Mouse (Mus musculus) intestine, postnatal 0 days (tissue): ENCODE measurements around the gene Lrrc4b. TPM values are rescaled to one million over a fixed set of nuclear protein-coding genes. Genes with fewer than 3 reads are reported as not detected.

ENCODE experiments used
- ATAC-seq: fragments of 200-750 bp; cut with Nextera tagmentation; 2 replicates; pipeline ENCODE4 v1.8.0; 2017; ENCODE audit warnings: mild to moderate bottlenecking, moderate TSS enrichment, moderate library complexity
- H3K27ac ChIP-seq: fragments of 300-500 bp; sonication (generic); 2 replicates; pipeline ENCODE4 v1.5.1; 2014; ENCODE audit warnings: mild to moderate bottlenecking, low read depth, low read length, moderate library complexity
- H3K27me3 ChIP-seq: fragments of 300-500 bp; sonication (generic); replicated peaks from 2 replicates; pipeline ENCODE4 v1.6.1; 2014; ENCODE audit warnings: low read length, mixed read lengths; ENCODE audit not compliant: control insufficient read depth, insufficient read depth
- H3K36me3 ChIP-seq: fragments of 300-500 bp; sonication (generic); 2 replicates; pipeline ENCODE4 v1.6.1; 2014; ENCODE audit warnings: mild to moderate bottlenecking, moderate library complexity; ENCODE audit not compliant: control insufficient read depth, insufficient read depth
- H3K4me1 ChIP-seq: fragments of 300-500 bp; sonication (generic); replicated peaks from 2 replicates; pipeline ENCODE4 v1.6.1; 2014; ENCODE audit warnings: antibody characterized with exemption, low read length, mixed read lengths; ENCODE audit not compliant: control insufficient read depth, insufficient read depth
- H3K4me2 ChIP-seq: fragments of 300-500 bp; sonication (generic); replicated peaks from 2 replicates; pipeline ENCODE4 v1.6.1; 2014; ENCODE audit warnings: low read depth, mild to moderate bottlenecking, moderate library complexity
- H3K4me3 ChIP-seq: fragments of 300-500 bp; sonication (generic); 2 replicates; pipeline ENCODE4 v1.5.1; 2014; ENCODE audit warnings: low read depth, low read length
- H3K9ac ChIP-seq: fragments of 300-500 bp; sonication (generic); 2 replicates; pipeline ENCODE4 v1.6.1; 2014; ENCODE audit warnings: mild to moderate bottlenecking, low read depth, low read length
- H3K9me3 ChIP-seq: fragments of 300-500 bp; sonication (generic); 2 replicates; pipeline ENCODE4 v1.6.1; 2016; ENCODE audit warnings: mixed run types; ENCODE audit not compliant: control insufficient read depth
- CTCF ChIP-seq: sonication (generic); IDR thresholded peaks from 2 replicates; pipeline ENCODE4 v1.5.1; 2016; ENCODE audit warnings: low read depth, mild to moderate bottlenecking, control low read depth, antibody characterized with exemption, moderate library complexity
- WGBS: fragments of 180-500 bp; shearing (Covaris S2); extraction: QIAGEN DNeasy Blood & Tissue Kit; methylation state at CpG from one replicate; pipeline ENCODE4 v1.1.7; 2014; 5-methylcytosine and 5-hydroxymethylcytosine counted together
- polyA plus RNA-seq: library from polyadenylated mRNA; unstranded; fragments of >200 nt; fragmentation: Nextera tagmentation; extraction: Ambion mirVana; gene quantifications from 2 replicates; pipeline ENCODE4 v1.2.1, GENCODE M21; 2015

Lrrc4b gene
- polyA plus RNA-seq, 1 experiment from 2014 or later: 0.35 TPM

- Histone ChIP-seq H3K4me3 (no peak overlapping the region), H3K4me1 (no peaks in the 10 kb centered on the region), H3K4me2 (no peak overlapping the region), H3K9me3 (no peaks in the 10 kb centered on the region), H3K27ac (no peak overlapping the region), H3K27me3 (0 out of 2 replicates have a peak, but pooled peaks cover 5% of the 10 kb centered on the region), H3K36me3 (peaks cover 34% of the 10 kb centered on the region), H3K9ac (no peak overlapping the region)
- no peak for TF ChIP-seq CTCF
- ATAC-seq: no peak
- 72% methylated on average over 13 of the region's 13 CpGs for WGBS
Observed at GRCm38 (mm10) chr7:44486927-44487575, 58.2 kb downstream of the Lrrc4b start.

GRCm38 (mm10) chr7:44487936-44488335 is 59.1 kb downstream of the Lrrc4b start:
- WGBS: 85% methylated on average over 7 of the region's 7 CpGs
- H3K4me3 ChIP-seq: no peak overlapping the region
- ATAC-seq: no peak
- no peak overlapping the region for H3K9ac ChIP-seq
- TF ChIP-seq CTCF: no peak
- H3K9me3 ChIP-seq: no peaks in the 10 kb centered on the region
- no peaks in the 10 kb centered on the region for H3K4me1 ChIP-seq
- H3K27ac ChIP-seq: no peak overlapping the region
- H3K27me3 ChIP-seq: no peaks in the 10 kb centered on the region
- H3K36me3 ChIP-seq: peaks cover 42% of the 10 kb centered on the region
- H3K4me2 ChIP-seq: no peak overlapping the region

- Histone ChIP-seq H3K27me3 (no peaks in the 10 kb centered on the region), H3K4me1 (no peaks in the 10 kb centered on the region), H3K4me3 (no peak overlapping the region), H3K27ac (no peak overlapping the region), H3K4me2 (no peak overlapping the region), H3K36me3 (peaks cover 42% of the 10 kb centered on the region), H3K9ac (no peak overlapping the region), H3K9me3 (no peaks in the 10 kb centered on the region)
- 93% methylated on average over 8 of the region's 8 CpGs for WGBS
- no peak for TF ChIP-seq CTCF
- no peak for ATAC-seq
Observed at GRCm38 (mm10) chr7:44488545-44488944, 59.7 kb downstream of the Lrrc4b start.

GRCm38 (mm10) chr7:44490281-44490680 is 61.5 kb downstream of the Lrrc4b start:
- Histone ChIP-seq H3K4me3 (no peak overlapping the region), H3K9ac (no peak overlapping the region), H3K27me3 (no peaks in the 10 kb centered on the region), H3K27ac (no peak overlapping the region), H3K4me1 (peaks cover 2% of the 10 kb centered on the region; the same call in 1 of the 2 replicates), H3K4me2 (no peak overlapping the region), H3K9me3 (no peaks in the 10 kb centered on the region), H3K36me3 (peaks cover 46% of the 10 kb centered on the region)
- TF ChIP-seq CTCF: no peak
- ATAC-seq: no peak
- WGBS: 88% methylated on average over 4 of the region's 4 CpGs

- no peak for ATAC-seq
- H3K4me3 ChIP-seq: no peak overlapping the region
- TF ChIP-seq CTCF: no peak
- no peak overlapping the region for H3K9ac ChIP-seq
- WGBS: 93% methylated on average over 5 of the region's 5 CpGs
- H3K9me3 ChIP-seq: no peaks in the 10 kb centered on the region
- peaks cover 9% of the 10 kb centered on the region; the same call in 1 of the 2 replicates for H3K4me1 ChIP-seq
- H3K36me3 ChIP-seq: peaks cover 46% of the 10 kb centered on the region
- H3K4me2 ChIP-seq: no peak overlapping the region
- H3K27me3 ChIP-seq: no peaks in the 10 kb centered on the region
- H3K27ac ChIP-seq: no peak overlapping the region
Observed at GRCm38 (mm10) chr7:44491391-44491790, 62.6 kb downstream of the Lrrc4b start.

GRCm38 (mm10) chr7:44492166-44492826 is 63.5 kb downstream of the Lrrc4b start:
- TF ChIP-seq CTCF: no peak
- Histone ChIP-seq H3K9ac (no peak overlapping the region), H3K9me3 (no peaks in the 10 kb centered on the region), H3K27ac (no peak overlapping the region), H3K4me1 (peaks cover 9% of the 10 kb centered on the region; the same call in 1 of the 2 replicates), H3K4me2 (no peak overlapping the region), H3K4me3 (no peak overlapping the region), H3K36me3 (peaks cover 46% of the 10 kb centered on the region), H3K27me3 (no peaks in the 10 kb centered on the region)
- WGBS: 92% methylated on average over 21 of the region's 21 CpGs
- ATAC-seq: no peak
